Mouse (Mus musculus) embryonic facial prominence, embryonic 10.5 days (tissue): ENCODE results near the gene Olfr156. TPM values are rescaled to one million over a fixed set of nuclear protein-coding genes. Genes with fewer than 3 reads are reported as not detected.

Experiments
- DNase-seq: peaks from one replicate; pipeline ENCODE4 v3.0.0-alpha.2; 2017; ENCODE audit warnings: low spot score
- H3K27ac ChIP-seq: fragments of 300-500 bp; sonication (generic); replicated peaks from 2 replicates; pipeline ENCODE4 v1.5.1; 2016; ENCODE audit warnings: mild to moderate bottlenecking
- H3K27me3 ChIP-seq: fragments of 300-500 bp; sonication (generic); replicated peaks from 2 replicates; pipeline ENCODE4 v1.6.1; 2016; ENCODE audit warnings: low read depth, mild to moderate bottlenecking; ENCODE audit not compliant: poor library complexity, severe bottlenecking
- H3K36me3 ChIP-seq: fragments of 300-500 bp; sonication (generic); replicated peaks from 2 replicates; pipeline ENCODE4 v1.6.1; 2016; ENCODE audit warnings: mild to moderate bottlenecking, moderate library complexity
- H3K4me1 ChIP-seq: fragments of 300-500 bp; sonication (generic); 2 replicates; pipeline ENCODE4 v1.6.1; 2016
- H3K4me3 ChIP-seq: fragments of 300-500 bp; sonication (generic); 2 replicates; pipeline ENCODE4 v1.5.1; 2016; ENCODE audit warnings: mild to moderate bottlenecking, moderate library complexity
- H3K9me3 ChIP-seq: fragments of 300-500 bp; sonication (generic); 2 replicates; pipeline ENCODE4 v1.6.1; 2016; ENCODE audit warnings: mild to moderate bottlenecking
- WGBS: fragments of 180-500 bp; shearing (Covaris S2); methylation state at CpG from one replicate; pipeline ENCODE4 v1.1.7; 2016; 5-methylcytosine and 5-hydroxymethylcytosine counted together
- polyA plus RNA-seq: library from polyadenylated mRNA; unstranded; fragments of >200 nt; fragmentation: Nextera tagmentation; extraction: Ambion mirVana; gene quantifications from 2 replicates; pipeline ENCODE4 v1.2.1, GENCODE M21; 2016

The Olfr156 gene
- not detected in 2 replicates for polyA plus RNA-seq

GRCm38 (mm10) chr4:43823845-43824337, at the start of gene Olfr156:
Gene Olfr156, minus strand, starts transcription at chr4:43823895.
- 7% methylated on average over 7 of the region's 7 CpGs for WGBS
- H3K4me3 ChIP-seq = no peak within 1 kb of the TSS
- H3K27ac ChIP-seq = peak within 1 kb of the TSS; percentile 21; the same call in 1 of the 2 replicates
- peaks cover 13% of the 10 kb centered on the region for H3K4me1 ChIP-seq
- DNase-seq = peak; percentile 57
- no peaks in the 10 kb centered on the region for H3K36me3 ChIP-seq
- no peaks in the 10 kb centered on the region for H3K27me3 ChIP-seq
- no peaks in the 10 kb centered on the region for H3K9me3 ChIP-seq

- WGBS = 89% methylated on average over 10 of the region's 10 CpGs
- Histone ChIP-seq H3K4me1 (peaks cover 6% of the 10 kb centered on the region), H3K9me3 (peaks cover 5% of the 10 kb centered on the region; the same call in 1 of the 2 replicates), H3K27ac (no peak overlapping the region), H3K27me3 (no peaks in the 10 kb centered on the region), H3K36me3 (no peaks in the 10 kb centered on the region), H3K4me3 (no peak overlapping the region)
- DNase-seq = peak; percentile 5
Observed at GRCm38 (mm10) chr4:43869821-43870220, 46.1 kb upstream of the Olfr156 start.

GRCm38 (mm10) chr4:43863298-43863697, 39.6 kb upstream of the Olfr156 start:
- WGBS = 61% methylated on average over 4 of the region's 4 CpGs
- no peak overlapping the region for H3K27ac ChIP-seq
- DNase-seq = no peak
- H3K4me1 ChIP-seq = peaks cover 7% of the 10 kb centered on the region; the same call in 1 of the 2 replicates
- no peaks in the 10 kb centered on the region for H3K27me3 ChIP-seq
- no peaks in the 10 kb centered on the region for H3K9me3 ChIP-seq
- no peak overlapping the region for H3K4me3 ChIP-seq
- no peaks in the 10 kb centered on the region for H3K36me3 ChIP-seq

DNA sequence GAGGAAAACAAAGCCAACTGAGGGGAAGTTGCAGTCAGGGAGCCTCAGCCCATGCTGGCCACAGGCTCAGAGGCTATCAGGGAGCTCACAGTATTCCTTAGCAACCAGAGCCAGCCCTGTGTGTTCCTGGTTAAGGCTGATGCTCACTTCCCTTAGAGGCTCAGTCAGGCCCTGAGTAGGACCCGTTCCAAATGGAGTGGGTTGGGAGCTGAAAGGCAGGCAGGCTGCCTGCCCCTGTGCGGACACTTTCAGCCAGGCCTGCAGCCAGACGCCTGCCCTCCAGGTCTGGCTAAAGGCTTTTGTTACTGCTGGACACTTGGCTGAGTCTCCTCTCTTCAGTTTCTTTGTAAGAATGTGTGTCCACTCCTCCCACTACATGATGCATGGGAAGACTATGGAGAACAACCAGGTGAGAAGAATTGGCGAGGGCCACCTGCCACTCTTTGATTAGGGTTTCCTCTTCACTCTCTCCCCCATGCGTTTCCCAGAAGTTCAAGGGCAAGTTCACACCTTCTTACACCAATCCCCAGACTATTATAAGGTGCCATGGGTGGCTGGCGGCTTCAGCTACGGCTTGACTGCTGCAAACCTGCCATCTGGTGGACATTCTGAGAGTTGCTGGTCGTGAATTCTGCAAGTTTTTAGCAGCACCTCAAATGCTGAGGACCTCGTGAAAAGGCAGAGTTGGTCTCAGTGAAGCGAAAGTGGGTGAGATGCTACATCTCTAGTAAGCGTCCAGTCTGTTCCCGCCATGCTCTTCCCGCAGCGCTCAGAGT, 37.2 kb upstream of the Olfr156 start:
- Histone ChIP-seq H3K9me3 (no peaks in the 10 kb centered on the region), H3K27me3 (no peaks in the 10 kb centered on the region), H3K27ac (no peak overlapping the region), H3K4me1 (peaks cover 7% of the 10 kb centered on the region; the same call in 1 of the 2 replicates), H3K4me3 (no peak overlapping the region), H3K36me3 (no peaks in the 10 kb centered on the region)
- peak; percentile 74 for DNase-seq
- 19% methylated on average over 14 of the region's 14 CpGs for WGBS

GRCm38 (mm10) chr4:43859886-43860285, 36.2 kb upstream of the Olfr156 start:
- DNase-seq = no peak
- no peaks in the 10 kb centered on the region for H3K27me3 ChIP-seq
- H3K36me3 ChIP-seq = no peaks in the 10 kb centered on the region
- H3K9me3 ChIP-seq = no peaks in the 10 kb centered on the region
- WGBS = 85% methylated on average over 10 of the region's 10 CpGs
- H3K4me1 ChIP-seq = peaks cover 7% of the 10 kb centered on the region; the same call in 1 of the 2 replicates
- no peak overlapping the region for H3K4me3 ChIP-seq
- no peak overlapping the region for H3K27ac ChIP-seq

DNA sequence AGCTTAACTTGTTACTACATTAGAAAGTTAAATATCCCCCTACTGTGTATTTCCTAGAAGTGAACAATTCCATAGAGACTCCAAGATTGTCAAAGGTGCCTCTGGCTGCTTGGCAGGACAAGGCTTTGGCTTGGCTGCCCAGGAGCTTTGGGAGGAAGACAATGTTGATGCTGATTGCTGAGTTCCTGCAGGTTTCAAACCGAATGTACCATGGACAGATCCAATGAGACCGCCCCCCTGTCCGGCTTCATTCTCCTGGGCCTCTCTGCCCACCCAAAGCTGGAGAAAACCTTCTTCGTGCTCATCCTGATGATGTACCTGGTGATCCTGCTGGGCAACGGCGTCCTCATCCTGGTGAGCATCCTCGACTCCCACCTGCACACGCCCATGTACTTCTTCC, 30.4 kb upstream of the Olfr156 start:
- H3K36me3 ChIP-seq = no peaks in the 10 kb centered on the region
- WGBS = 79% methylated on average over 8 of the region's 8 CpGs
- no peak for DNase-seq

DNA sequence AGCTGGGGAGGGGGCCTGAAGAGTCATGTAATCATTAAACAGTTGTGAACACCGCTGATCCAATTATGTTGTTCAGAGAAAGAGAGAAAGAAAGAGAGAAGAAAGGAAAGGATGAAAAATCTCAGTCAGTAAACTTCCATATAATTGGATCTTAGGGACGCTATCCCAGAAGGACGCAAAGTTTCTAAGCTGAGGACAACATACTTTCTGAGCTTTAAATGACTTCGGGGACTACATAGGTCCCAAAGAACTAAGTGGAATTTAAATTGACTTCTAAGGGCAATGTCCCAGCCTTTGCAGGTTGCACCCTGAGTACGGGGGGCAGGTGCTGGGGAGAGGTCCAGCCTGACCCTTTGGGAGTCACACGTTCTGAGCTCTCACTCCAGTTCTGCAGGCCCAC, 27.6 kb upstream of the Olfr156 start, which contains the start of gene Olfr155:
Olfr155 (plus strand) TSS at position 301 of the 400 bp plus-strand sequence.
- no peaks in the 10 kb centered on the region for H3K27me3 ChIP-seq
- H3K27ac ChIP-seq = no peak within 1 kb of the TSS
- H3K4me3 ChIP-seq = no peak within 1 kb of the TSS
- H3K9me3 ChIP-seq = no peaks in the 10 kb centered on the region
- no peaks in the 10 kb centered on the region for H3K36me3 ChIP-seq
- 85% methylated on average over 6 of the region's 6 CpGs for whole genome bisulfite sequencing
- DNase-seq = no peak
- no peaks in the 10 kb centered on the region for H3K4me1 ChIP-seq

More for the DNA sequence above, 30.4 kb upstream of the Olfr156 start:
- no peaks in the 10 kb centered on the region for H3K9me3 ChIP-seq
- no peak overlapping the region for H3K4me3 ChIP-seq
- H3K4me1 ChIP-seq = no peaks in the 10 kb centered on the region
- H3K27me3 ChIP-seq = no peaks in the 10 kb centered on the region
- H3K27ac ChIP-seq = no peak overlapping the region

DNA sequence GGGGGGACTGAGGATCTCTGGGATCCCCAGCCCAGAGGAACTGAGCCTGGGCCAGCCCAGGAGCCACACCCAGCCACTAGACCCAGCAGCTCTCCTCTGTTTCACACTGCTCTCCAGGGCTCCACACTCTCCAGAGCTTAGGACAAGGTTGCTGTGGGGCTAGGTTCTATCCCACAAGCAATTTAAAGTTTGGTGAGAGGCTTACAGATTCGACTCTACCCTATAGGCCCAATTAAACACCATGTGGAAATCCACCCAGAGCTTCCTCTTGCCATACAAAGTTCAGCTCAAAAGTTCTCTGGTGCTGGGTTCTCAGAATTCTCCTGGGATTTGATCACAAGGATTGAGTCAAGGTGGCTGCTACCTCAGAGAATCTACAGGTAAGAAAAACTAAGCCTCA, 16.4 kb upstream of the Olfr156 start, which contains the start of gene Olfr157:
Olfr157 (minus strand) TSS at position 101 of the 400 bp plus-strand sequence.
- no peak within 1 kb of the TSS for H3K27ac ChIP-seq
- H3K4me3 ChIP-seq = no peak within 1 kb of the TSS
- 0 out of 2 replicates have a peak, but pooled peaks cover 3% of the 10 kb centered on the region for H3K4me1 ChIP-seq
- no peak for DNase-seq
- 70% methylated on average over 1 of the region's 1 CpGs for WGBS
- no peaks in the 10 kb centered on the region for H3K27me3 ChIP-seq
- H3K9me3 ChIP-seq = peaks cover 6% of the 10 kb centered on the region; the same call in 1 of the 2 replicates
- H3K36me3 ChIP-seq = no peaks in the 10 kb centered on the region

GRCm38 (mm10) chr4:43838326-43838725, 14.6 kb upstream of the Olfr156 start:
- H3K27me3 ChIP-seq = no peaks in the 10 kb centered on the region
- 60% methylated on average over 3 of the region's 3 CpGs for WGBS
- H3K36me3 ChIP-seq = no peaks in the 10 kb centered on the region
- no peak overlapping the region for H3K4me3 ChIP-seq
- H3K27ac ChIP-seq = no peak overlapping the region
- H3K4me1 ChIP-seq = 0 out of 2 replicates have a peak, but pooled peaks cover 3% of the 10 kb centered on the region
- peaks cover 2% of the 10 kb centered on the region; the same call in 1 of the 2 replicates for H3K9me3 ChIP-seq
- DNase-seq = no peak

DNA sequence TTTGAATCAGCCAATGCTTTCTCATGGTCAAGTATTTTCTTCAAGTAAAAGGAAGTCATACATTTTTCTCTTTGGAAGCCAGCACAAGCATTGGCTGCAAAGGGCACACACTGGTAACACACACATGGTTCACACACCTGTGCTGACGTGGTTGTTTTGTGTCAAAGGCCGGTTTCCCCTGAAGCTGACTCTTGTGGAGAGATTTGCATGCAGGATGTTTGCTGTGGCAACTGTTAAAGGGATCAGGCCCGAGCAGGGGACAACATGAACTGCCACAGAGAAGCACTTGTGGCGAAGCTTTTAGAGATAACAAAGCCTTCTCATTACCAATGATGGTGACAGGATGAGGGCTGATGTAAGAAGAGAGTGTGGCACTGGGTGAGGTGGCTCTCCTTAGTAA, 11.1 kb upstream of the Olfr156 start:
- Histone ChIP-seq H3K4me1 (peaks cover 5% of the 10 kb centered on the region), H3K27ac (no peak overlapping the region), H3K27me3 (no peaks in the 10 kb centered on the region), H3K4me3 (no peak overlapping the region), H3K36me3 (no peaks in the 10 kb centered on the region), H3K9me3 (no peaks in the 10 kb centered on the region)
- WGBS = 71% methylated on average over 4 of the region's 4 CpGs
- DNase-seq = no peak

GRCm38 (mm10) chr4:43833752-43834151, 10.1 kb upstream of the Olfr156 start:
- Histone ChIP-seq H3K36me3 (no peaks in the 10 kb centered on the region), H3K27ac (no peak overlapping the region), H3K9me3 (no peaks in the 10 kb centered on the region), H3K4me1 (peaks cover 7% of the 10 kb centered on the region), H3K4me3 (no peak overlapping the region), H3K27me3 (no peaks in the 10 kb centered on the region)
- no peak for DNase-seq
- WGBS = 79% methylated on average over 5 of the region's 5 CpGs

GRCm38 (mm10) chr4:43832031-43832430, 8.3 kb upstream of the Olfr156 start:
- Histone ChIP-seq H3K27me3 (no peaks in the 10 kb centered on the region), H3K4me3 (no peak overlapping the region), H3K36me3 (no peaks in the 10 kb centered on the region), H3K4me1 (peaks cover 5% of the 10 kb centered on the region), H3K9me3 (no peaks in the 10 kb centered on the region), H3K27ac (no peak overlapping the region)
- 73% methylated on average over 5 of the region's 5 CpGs for WGBS
- no peak for DNase-seq

DNA sequence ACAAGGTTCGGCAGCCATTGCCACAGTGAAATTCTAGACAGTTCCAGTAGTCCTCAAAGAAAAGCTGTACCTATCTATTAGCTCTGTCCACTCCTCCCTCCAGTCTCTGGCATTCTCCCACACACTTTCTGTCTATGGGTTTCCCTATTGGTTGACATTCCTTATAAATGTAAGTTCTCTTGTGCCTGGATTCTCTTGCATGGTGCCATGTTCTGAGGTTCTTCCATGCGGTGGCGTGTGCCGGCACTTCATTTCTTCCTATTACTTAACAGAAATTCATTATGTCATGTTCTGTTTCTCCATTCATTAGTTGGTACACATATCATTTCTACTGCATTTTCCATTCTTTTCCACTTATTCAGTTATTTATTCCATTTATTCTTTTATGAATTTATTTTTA, 5.1 kb upstream of the Olfr156 start:
- DNase-seq = no peak
- Histone ChIP-seq H3K4me3 (no peak overlapping the region), H3K27ac (no peak overlapping the region), H3K9me3 (no peaks in the 10 kb centered on the region), H3K4me1 (peaks cover 12% of the 10 kb centered on the region), H3K36me3 (no peaks in the 10 kb centered on the region), H3K27me3 (no peaks in the 10 kb centered on the region)
- 94% methylated on average over 4 of the region's 4 CpGs for WGBS
